Mouse (Mus musculus) thymus, adult 2 months (tissue): ENCODE data around the gene Plekha5.

ENCODE experiments used
- CTCF ChIP-seq: fragments of 200-500 bp; IDR thresholded peaks from 2 replicates; pipeline ENCODE4 v1.5.1; 2012; ENCODE audit warnings: mild to moderate bottlenecking, control low read depth, low read length, moderate library complexity, borderline replicate concordance; ENCODE audit not compliant: control insufficient read depth, poor library complexity, insufficient read depth; ENCODE audit errors: extremely low read depth
- POLR2A ChIP-seq: fragments of 200-500 bp; IDR thresholded peaks from 2 replicates; pipeline ENCODE4 v1.6.1; 2012; ENCODE audit warnings: mild to moderate bottlenecking, low read length, control low read depth, moderate library complexity; ENCODE audit not compliant: control insufficient read depth, poor library complexity, insufficient read depth; ENCODE audit errors: extremely low read depth

DNA sequence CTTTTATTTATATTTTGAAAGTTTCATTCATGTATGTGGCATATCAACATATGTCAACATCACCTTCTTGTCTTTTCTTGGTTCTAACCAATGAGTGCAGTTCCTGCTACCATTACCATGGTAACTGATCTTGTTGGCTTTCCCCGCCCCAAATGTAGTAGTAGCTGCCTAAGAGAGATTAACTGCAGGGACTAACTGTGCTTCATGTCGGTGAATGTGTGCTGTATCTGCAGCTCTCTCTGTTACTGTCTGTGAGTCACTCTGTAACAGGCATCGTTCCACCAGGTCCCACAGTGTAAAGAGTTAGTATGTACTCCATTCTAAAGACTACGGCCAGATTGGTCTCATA, 153.9 kb downstream of the Plekha5 start:
- no peak for TF ChIP-seq POLR2A
- TF ChIP-seq CTCF: no peak
